Mouse (Mus musculus) thymus, postnatal 14 days (tissue): ENCODE data around the gene Bbip1.

Experiments
- DNase-seq: peaks from one replicate; pipeline ENCODE4 v3.0.0; 2021

Gene Bbip1

DNA sequence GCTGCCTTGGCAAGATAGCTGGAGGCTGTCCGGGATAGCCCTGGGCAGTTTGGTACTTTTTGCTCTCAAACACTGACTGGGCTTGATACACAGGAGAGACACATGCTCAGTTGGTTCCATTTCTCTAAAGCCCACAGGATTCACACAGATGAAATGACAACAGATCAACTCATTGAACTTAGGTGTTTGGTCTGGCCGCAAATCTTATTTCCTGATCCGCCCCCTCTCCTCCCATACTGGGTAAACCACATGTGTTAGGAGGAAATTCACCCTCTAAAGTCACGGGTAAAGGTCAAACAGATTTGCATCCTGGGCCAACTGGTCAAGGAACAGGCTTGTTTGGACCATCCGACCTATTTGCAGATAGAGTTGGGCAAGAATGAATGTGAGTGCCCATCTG is 54.9 kb downstream of the Bbip1 start:
- DNase-seq, result peak; percentile 58

DNA sequence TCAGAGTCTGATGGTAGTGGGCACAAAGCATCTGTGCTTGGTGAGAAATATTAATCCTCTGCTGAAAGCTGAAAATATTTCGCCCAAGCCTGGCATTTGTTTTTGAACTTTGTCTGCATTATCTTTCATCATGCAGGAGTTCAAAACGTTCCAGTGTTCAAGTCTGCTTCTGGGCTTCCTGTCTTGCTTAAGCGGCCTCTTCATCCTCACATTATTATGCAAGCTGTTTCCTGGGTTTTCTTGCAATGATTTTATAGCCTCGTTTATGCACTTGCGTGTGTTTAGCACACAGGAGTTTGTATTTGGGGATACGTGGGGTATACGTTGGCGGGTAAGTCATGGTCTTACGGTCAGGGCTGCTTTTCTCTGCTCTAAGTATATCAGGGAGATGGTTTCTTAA is 56.1 kb downstream of the Bbip1 start:
- DNase-seq, result peak; percentile 45

DNA sequence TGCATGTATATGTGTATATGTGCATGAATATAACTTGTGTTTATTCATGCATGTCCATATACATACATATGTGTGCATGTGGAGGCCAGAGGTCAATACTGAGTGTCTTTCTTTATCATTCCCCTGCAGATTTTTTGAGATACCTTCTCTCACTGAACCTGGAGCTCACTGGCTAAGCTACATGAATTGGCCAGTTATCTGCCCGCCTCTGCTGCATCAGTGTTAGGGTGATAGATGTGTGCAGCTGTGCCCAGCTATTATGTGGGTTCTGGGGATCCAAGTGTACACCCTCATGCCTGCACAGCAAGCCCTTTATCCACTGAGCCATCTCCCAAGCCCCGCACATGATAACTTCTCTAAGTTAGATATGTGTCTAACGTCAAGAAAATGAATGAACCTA is 56.6 kb downstream of the Bbip1 start:
- no peak for DNase-seq

DNA sequence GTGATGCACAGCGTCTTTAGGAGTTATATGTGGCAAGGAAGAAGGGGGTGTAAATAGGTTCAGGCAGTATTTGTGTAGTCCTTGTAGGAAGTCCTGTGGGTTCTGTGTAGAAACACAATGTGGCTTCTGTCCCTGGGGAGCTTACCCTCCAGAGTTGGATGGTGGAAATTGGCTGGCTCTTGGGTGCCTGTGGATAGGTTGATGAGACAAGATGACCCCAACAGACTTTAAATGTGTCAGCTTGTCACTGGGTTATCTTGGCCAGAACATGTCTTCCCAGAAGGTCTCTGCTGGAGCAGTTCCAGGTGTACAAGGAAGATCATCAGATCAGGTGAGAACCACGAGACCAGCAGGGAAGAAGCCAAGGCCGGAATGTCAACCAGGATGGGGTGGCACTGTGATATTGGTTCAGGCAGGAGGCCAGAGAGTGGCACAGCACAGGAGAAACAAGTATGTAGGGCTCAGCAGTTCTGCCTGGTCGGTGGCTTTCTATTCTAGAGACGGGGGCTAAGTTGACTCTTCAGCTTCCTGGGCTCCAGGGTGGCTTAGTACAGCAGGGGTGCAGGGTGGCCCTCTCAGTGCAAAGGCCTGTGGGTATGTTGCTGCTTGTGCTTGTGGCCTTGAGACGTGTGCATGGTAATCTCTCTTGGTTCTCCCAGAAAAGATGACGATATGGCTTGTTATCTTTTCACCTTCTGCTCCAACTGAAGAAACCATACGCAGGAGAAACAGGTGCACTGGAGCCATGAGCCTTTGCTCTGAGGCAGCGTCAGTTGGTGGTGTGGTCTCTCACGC is 57.7 kb downstream of the Bbip1 start:
- peak; percentile 74 for DNase-seq

DNA sequence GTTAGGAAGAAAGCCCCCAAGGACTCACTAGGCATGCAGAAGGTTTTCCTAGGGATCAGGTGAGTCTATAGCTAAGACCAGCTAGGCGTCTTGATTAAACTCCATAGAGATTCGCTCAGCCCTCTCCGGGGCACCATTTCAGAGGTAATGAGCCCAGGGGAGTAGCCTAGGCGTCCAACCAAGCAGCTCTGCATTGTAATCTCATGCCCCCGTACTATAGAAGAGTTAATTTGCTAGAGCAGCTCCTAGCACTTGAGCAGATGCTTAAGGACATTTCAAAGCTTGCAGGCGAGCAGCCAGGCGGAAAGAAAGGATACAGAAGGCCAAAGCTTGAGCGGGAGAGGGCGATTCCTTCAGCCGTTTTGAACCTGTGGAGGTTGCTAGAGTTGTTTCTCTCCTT is 59.0 kb downstream of the Bbip1 start:
- DNase-seq, result no peak

DNA sequence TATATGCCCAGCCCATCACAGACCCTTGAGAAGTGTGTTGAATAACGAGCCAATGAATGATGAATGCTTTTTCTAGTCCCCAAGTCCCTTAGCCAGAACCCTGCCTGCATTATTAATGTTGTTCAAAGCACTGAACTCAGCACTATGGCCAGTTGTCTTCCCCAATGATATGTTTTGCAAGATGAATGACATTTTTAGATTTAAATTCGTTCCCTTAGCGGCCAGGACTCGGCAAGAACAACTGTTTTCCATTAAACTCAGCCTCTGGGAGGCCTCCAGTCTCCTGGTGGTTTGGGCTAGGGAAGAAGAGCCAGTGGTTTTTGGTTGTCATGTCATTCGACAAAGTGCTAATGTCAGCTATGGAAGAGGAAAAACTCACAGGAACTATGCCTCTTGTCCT is 62.6 kb downstream of the Bbip1 start:
- no peak for DNase-seq

DNA sequence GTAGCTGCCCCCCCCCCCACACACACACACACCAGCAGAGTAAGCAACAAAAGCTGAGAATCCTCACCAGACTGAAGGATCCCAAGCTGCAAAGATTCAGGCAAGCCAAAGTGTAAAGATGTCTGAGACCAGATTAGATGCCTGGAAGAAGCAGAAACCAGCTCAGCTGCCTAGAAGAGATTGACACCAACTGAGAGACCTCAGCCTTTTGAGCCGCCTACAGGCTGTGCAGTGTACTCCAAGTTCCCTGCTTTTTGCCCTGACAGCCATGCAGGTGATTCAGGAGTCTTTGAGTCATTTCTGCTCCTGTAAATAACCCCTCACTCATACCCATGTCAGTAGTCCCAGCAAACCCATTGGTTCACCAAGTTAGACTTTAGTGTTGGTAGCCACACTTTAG is 64.0 kb downstream of the Bbip1 start:
- no peak for DNase-seq
